Mouse (Mus musculus) CH12.LX (cell line): Measurements from ENCODE around the gene Drd1. TPM values are rescaled to one million over a fixed set of nuclear protein-coding genes. Genes with fewer than 3 reads are reported as not detected.

ENCODE experiments used
- DNase-seq: peaks from one replicate; pipeline ENCODE4 v3.0.0-alpha.2; 2013; ENCODE audit errors: extremely low read depth
- H3K27ac ChIP-seq: 2 replicates; pipeline ENCODE4 v1.5.1; 2012; ENCODE audit warnings: low read depth, mild to moderate bottlenecking, control low read depth, moderate library complexity; ENCODE audit not compliant: insufficient read depth
- H3K27me3 ChIP-seq: replicated peaks from 2 replicates; pipeline ENCODE3; 2012; ENCODE audit warnings: inconsistent platforms
- H3K36me3 ChIP-seq, 2 experiments: replicated peaks in 1 of 2; 2 replicates each; pipeline versions ENCODE3 to v1.6.1; 2012; ENCODE audit warnings: inconsistent platforms in 1 of 2, low read length in 1 of 2, mild to moderate bottlenecking in 1 of 2, mixed read lengths in 1 of 2, moderate library complexity in 1 of 2; ENCODE audit not compliant: control insufficient read depth in 1 of 2, insufficient read depth in 1 of 2
- H3K4me1 ChIP-seq, 2 experiments: 2 replicates each; pipeline ENCODE4 v1.6.1; 2012; ENCODE audit warnings: inconsistent platforms in 1 of 2, moderate library complexity in 1 of 2; ENCODE audit not compliant: insufficient read depth in 2 of 2, control insufficient read depth in 1 of 2
- H3K4me2 ChIP-seq: 2 replicates; pipeline ENCODE4 v1.6.1; 2012; ENCODE audit warnings: low read depth, mild to moderate bottlenecking, control low read depth; ENCODE audit not compliant: poor library complexity, insufficient read depth, severe bottlenecking
- H3K4me3 ChIP-seq, 3 experiments: fragments of 150-350 bp in 1 of 3; sonication (generic) in 1 of 3; replicated peaks in 1 of 3; 2 replicates each; pipeline versions ENCODE3 to v1.5.1; 2011 to 2012; ENCODE audit warnings: low read depth in 2 of 3, low read length in 2 of 3, mild to moderate bottlenecking in 2 of 3, moderate library complexity in 2 of 3, control low read depth in 1 of 3, improper control_type of control experiment in 1 of 3, inconsistent platforms in 1 of 3, mixed read lengths in 1 of 3; ENCODE audit not compliant: poor library complexity in 1 of 3
- H3K79me2 ChIP-seq: replicated peaks from 2 replicates; pipeline ENCODE4 v1.6.1; 2012; ENCODE audit warnings: mild to moderate bottlenecking, moderate library complexity; ENCODE audit not compliant: control insufficient read depth, poor library complexity, insufficient read depth, severe bottlenecking; ENCODE audit errors: extremely low read depth
- H3K9ac ChIP-seq: 2 replicates; pipeline ENCODE4 v1.6.1; 2012; ENCODE audit warnings: low read depth, mild to moderate bottlenecking, control low read depth, moderate library complexity; ENCODE audit not compliant: insufficient read depth
- H3K9me3 ChIP-seq: replicated peaks from 2 replicates; pipeline ENCODE3; 2012; ENCODE audit warnings: low read length, inconsistent platforms, mixed read lengths
- CHD2 ChIP-seq: IDR thresholded peaks from 2 replicates; pipeline ENCODE4 v1.6.1; 2011; ENCODE audit warnings: low read length, improper control_type of control experiment
- CTCF ChIP-seq, 2 experiments: IDR thresholded peaks in 1 of 2; conservative IDR thresholded peaks in 1 of 2; 2 replicates each; pipeline ENCODE4 v1.5.1; 2011 to 2012; ENCODE audit warnings: low read depth in 2 of 2, low read length in 2 of 2, improper control_type of control experiment in 1 of 2, inconsistent platforms in 1 of 2, mild to moderate bottlenecking in 1 of 2, moderate library complexity in 1 of 2
- ELF1 ChIP-seq: IDR thresholded peaks from 2 replicates; pipeline ENCODE4 v1.6.1; 2014; ENCODE audit warnings: low read depth, mild to moderate bottlenecking, inconsistent platforms, low read length, improper control_type of control experiment
- EP300 ChIP-seq: IDR thresholded peaks from 2 replicates; pipeline ENCODE4 v1.6.1; 2011; ENCODE audit warnings: low read length, improper control_type of control experiment
- ETS1 ChIP-seq: conservative IDR thresholded peaks from 2 replicates; pipeline ENCODE4 v1.6.1; 2012; ENCODE audit warnings: low read depth, mild to moderate bottlenecking, inconsistent platforms, low read length, improper control_type of control experiment, moderate library complexity
- IRF4 ChIP-seq: IDR thresholded peaks from 2 replicates; pipeline ENCODE4 v1.6.1; 2014; ENCODE audit warnings: low read depth, mild to moderate bottlenecking, inconsistent platforms, low read length, improper control_type of control experiment
- JUN ChIP-seq: IDR thresholded peaks from 2 replicates; pipeline ENCODE4 v1.6.1; 2011; ENCODE audit warnings: low read depth, mild to moderate bottlenecking, low read length, improper control_type of control experiment, moderate library complexity; ENCODE audit not compliant: insufficient read depth
- JUND ChIP-seq: conservative IDR thresholded peaks from 2 replicates; pipeline ENCODE4 v1.6.1; 2011; ENCODE audit warnings: low read depth, low read length, improper control_type of control experiment
- KAT2A ChIP-seq: IDR thresholded peaks from 2 replicates; pipeline ENCODE4 v1.6.1; 2012; ENCODE audit warnings: low read length, improper control_type of control experiment, inconsistent platforms; ENCODE audit not compliant: insufficient replicate concordance
- MEF2A ChIP-seq: IDR thresholded peaks from 2 replicates; pipeline ENCODE4 v1.6.1; 2014; ENCODE audit warnings: low read depth, mild to moderate bottlenecking, inconsistent platforms, low read length, improper control_type of control experiment, borderline replicate concordance
- NRF1 ChIP-seq: IDR thresholded peaks from 2 replicates; pipeline ENCODE4 v1.6.1; 2014; ENCODE audit warnings: low read depth, mild to moderate bottlenecking, inconsistent platforms, low read length, improper control_type of control experiment, moderate library complexity
- PAX5 ChIP-seq: IDR thresholded peaks from 2 replicates; pipeline ENCODE4 v1.6.1; 2012; ENCODE audit warnings: low read length, inconsistent platforms, mixed read lengths
- POLR2A ChIP-seq: IDR thresholded peaks from 2 replicates; pipeline ENCODE4 v1.6.1; 2011; ENCODE audit warnings: low read depth, mild to moderate bottlenecking, improper control_type of control experiment, low read length
- RAD21 ChIP-seq: IDR thresholded peaks from 2 replicates; pipeline ENCODE4 v1.6.1; 2011; ENCODE audit warnings: low read depth, mild to moderate bottlenecking, low read length, improper control_type of control experiment, moderate library complexity
- RCOR1 ChIP-seq: conservative IDR thresholded peaks from 2 replicates; pipeline ENCODE4 v1.6.1; 2012; ENCODE audit warnings: low read depth, mild to moderate bottlenecking, inconsistent platforms, low read length, improper control_type of control experiment
- SIN3A ChIP-seq: IDR thresholded peaks from 2 replicates; pipeline ENCODE4 v1.6.1; 2012; ENCODE audit warnings: low read length, improper control_type of control experiment, inconsistent platforms
- TBP ChIP-seq: conservative IDR thresholded peaks from 2 replicates; pipeline ENCODE4 v1.6.1; 2011; ENCODE audit warnings: low read depth, low read length, improper control_type of control experiment
- TCF12 ChIP-seq: IDR thresholded peaks from 2 replicates; pipeline ENCODE4 v1.6.1; 2014; ENCODE audit warnings: low read depth, mild to moderate bottlenecking, inconsistent platforms, low read length, improper control_type of control experiment
- UBTF ChIP-seq: IDR thresholded peaks from 2 replicates; pipeline ENCODE4 v1.6.1; 2012; ENCODE audit warnings: low read depth, mild to moderate bottlenecking, inconsistent platforms, low read length, improper control_type of control experiment, moderate library complexity
- USF1 ChIP-seq: IDR thresholded peaks from 2 replicates; pipeline ENCODE4 v1.6.1; 2014; ENCODE audit warnings: low read depth, mild to moderate bottlenecking, inconsistent platforms, low read length, improper control_type of control experiment
- USF2 ChIP-seq: conservative IDR thresholded peaks from 2 replicates; pipeline ENCODE4 v1.6.1; 2011; ENCODE audit warnings: low read depth, low read length, improper control_type of control experiment
- ZC3H11A ChIP-seq: IDR thresholded peaks from 2 replicates; pipeline ENCODE4 v1.6.1; 2012; ENCODE audit warnings: low read depth, mild to moderate bottlenecking, inconsistent platforms, low read length, improper control_type of control experiment
- ZKSCAN1 ChIP-seq: IDR thresholded peaks from 2 replicates; pipeline ENCODE4 v1.6.1; 2012; ENCODE audit warnings: low read depth, inconsistent platforms, low read length, improper control_type of control experiment, borderline replicate concordance
- ZNF384 ChIP-seq: IDR thresholded peaks from 2 replicates; pipeline ENCODE4 v1.6.1; 2012; ENCODE audit warnings: low read depth, low read length, improper control_type of control experiment, inconsistent platforms
- dilution Hi-C: fragments of 300-500 bp; cut with MboI; formaldehyde crosslinking; loops from 2 replicates; pipeline ENCODE4 v1.14.3; 2020; ENCODE audit warnings: low sequenced_read_pairs; ENCODE audit not compliant: extremely low pct_unique_long_range_greater_than_20kb, extremely low pct_ligation_motif_present
- in situ Hi-C: fragments of 300-500 bp; cut with MboI; formaldehyde crosslinking; loops from 3 replicates; pipeline ENCODE4 v1.14.3; 2019; ENCODE audit warnings: low sequenced_read_pairs, low pct_ligation_motif_present, low pct_unique_long_range_greater_than_20kb, mixed read lengths
- polyA plus RNA-seq: library from polyadenylated mRNA; unstranded; fragments of >175 nt; gene quantifications from 2 replicates; pipeline ENCODE4 v1.2.1, GENCODE M21; 2012; ENCODE audit warnings: low read depth; ENCODE audit not compliant: insufficient read length
- total RNA-seq, 2 experiments: library from RNA; depleted of rRNA; stranded (reverse); fragments of 300-350 nt in 1 of 2; fragments of >200 nt in 1 of 2; gene quantifications; 2 replicates each; pipeline ENCODE4 v1.2.3; 2012 to 2014

Gene Drd1
- total and polyA plus RNA-seq, 3 experiments, result not detected

DNA sequence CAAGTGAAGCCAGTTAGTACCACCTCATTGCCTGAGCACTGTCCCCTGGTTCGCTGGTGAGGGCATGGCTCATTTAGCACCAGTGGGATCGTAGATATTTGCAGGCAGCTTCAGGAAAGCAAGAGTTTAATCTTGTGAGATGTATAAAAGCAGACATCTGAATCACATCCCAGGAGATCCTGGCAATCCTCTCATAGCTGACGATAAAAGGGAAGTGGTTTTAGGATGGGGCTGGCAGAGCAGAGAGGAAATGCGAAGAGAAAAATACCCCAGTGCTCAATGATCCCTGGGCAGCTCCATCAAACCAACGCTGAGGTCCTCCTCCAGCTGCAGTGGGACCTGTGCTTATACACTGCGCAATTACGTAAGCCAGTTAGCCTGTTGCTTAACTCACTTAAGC is 28.4 kb downstream of the Drd1 start:
- Histone ChIP-seq H3K79me2 (no peaks in the 10 kb centered on the region), H3K4me2 (no peak overlapping the region)
- in situ Hi-C loops, result no loop called here
- no peak for DNase-seq
- dilution Hi-C loops, result no loop called here
- no peak for TF ChIP-seq NRF1
- TF ChIP-seq, all 38 proteins: peak for 0
- Histone ChIP-seq H3K4me3 (no peak overlapping the region), H3K9me3 (peaks cover 9% of the 10 kb centered on the region), H3K4me1 (no peaks in the 10 kb centered on the region), H3K27ac (no peak overlapping the region), H3K36me3 (no peaks in the 10 kb centered on the region), H3K9ac (no peak overlapping the region), H3K27me3 (peaks cover 14% of the 10 kb centered on the region)

GRCm38 (mm10) chr13:54023311-54023710 is 32.2 kb downstream of the Drd1 start:
- Histone ChIP-seq H3K9ac (no peak overlapping the region), H3K27ac (no peak overlapping the region), H3K4me2 (no peak overlapping the region), H3K36me3 (no peaks in the 10 kb centered on the region), H3K79me2 (no peaks in the 10 kb centered on the region), H3K9me3 (peaks cover 6% of the 10 kb centered on the region), H3K4me1 (no peaks in the 10 kb centered on the region), H3K4me3 (no peak overlapping the region), H3K27me3 (peaks cover 21% of the 10 kb centered on the region)
- no peak for DNase-seq
- TF ChIP-seq USF1, result no peak
- no peak for TF ChIP-seq USF2
- no peak for TF ChIP-seq KAT2A
- TF ChIP-seq UBTF, result no peak
- no peak for TF ChIP-seq JUN
- no peak for TF ChIP-seq TBP
- TF ChIP-seq ZNF384, result no peak
- TF ChIP-seq SIN3A, result no peak
- TF ChIP-seq TCF12, result no peak
- no peak for TF ChIP-seq NRF1
- dilution Hi-C loops (no loop called here), in situ Hi-C loops (no loop called here)

GRCm38 (mm10) chr13:54008716-54009115 is 46.8 kb downstream of the Drd1 start:
- Histone ChIP-seq H3K27ac (no peak overlapping the region), H3K79me2 (no peaks in the 10 kb centered on the region), H3K36me3 (no peaks in the 10 kb centered on the region), H3K9ac (no peak overlapping the region), H3K4me3 (no peak overlapping the region), H3K9me3 (no peaks in the 10 kb centered on the region), H3K4me2 (no peak overlapping the region), H3K27me3 (peaks cover 53% of the 10 kb centered on the region), H3K4me1 (no peaks in the 10 kb centered on the region)
- DNase-seq, result no peak
- dilution Hi-C loops (no loop called here), in situ Hi-C loops (no loop called here)
- TF ChIP-seq RCOR1 (no peak), TCF12 (no peak), EP300 (no peak), ELF1 (no peak), MEF2A (no peak), RAD21 (no peak), POLR2A (no peak), JUND (no peak), CTCF (conservative IDR thresholded peaks at IDR 0.05 in 1 of 2, IDR thresholded peaks at IDR 0.05 in 1 of 2; ENCODE audit: low read depth in 2 of 2, low read length in 2 of 2) (no peak), CHD2 (no peak), USF1 (no peak), UBTF (no peak), ETS1 (no peak), ZKSCAN1 (no peak), IRF4 (no peak), ZC3H11A (no peak), USF2 (no peak), PAX5 (no peak)
